Mouse (Mus musculus): ENCODE results near the gene Gpr21. TPM values are rescaled to one million over a fixed set of nuclear protein-coding genes. Genes with fewer than 3 reads are reported as not detected.

Gene Gpr21
- polyA plus RNA-seq, 1 experiment = not detected

- Histone ChIP-seq H3K4me3 (ENCODE audit: insufficient read depth, low read depth, low read length) (no peak overlapping the region), H3K4me1 (ENCODE audit: control insufficient read depth, insufficient read depth, low read length) (no peaks in the 10 kb centered on the region), H3K27ac (ENCODE audit: insufficient read depth, low read depth, low read length) (no peak overlapping the region)
- TF ChIP-seq CTCF (IDR thresholded peaks at IDR 0.05; ENCODE audit: insufficient read depth, low read depth, low read length) (no peak), POLR2A (IDR thresholded peaks at IDR 0.05; ENCODE audit: insufficient read depth, low read depth, low read length) (no peak)
- 85% methylated on average over 2 of the region's 2 CpGs for WGBS
Measured at GRCm38 (mm10) chr2:37556366-37556765, 40.2 kb downstream of the Gpr21 start.

DNA sequence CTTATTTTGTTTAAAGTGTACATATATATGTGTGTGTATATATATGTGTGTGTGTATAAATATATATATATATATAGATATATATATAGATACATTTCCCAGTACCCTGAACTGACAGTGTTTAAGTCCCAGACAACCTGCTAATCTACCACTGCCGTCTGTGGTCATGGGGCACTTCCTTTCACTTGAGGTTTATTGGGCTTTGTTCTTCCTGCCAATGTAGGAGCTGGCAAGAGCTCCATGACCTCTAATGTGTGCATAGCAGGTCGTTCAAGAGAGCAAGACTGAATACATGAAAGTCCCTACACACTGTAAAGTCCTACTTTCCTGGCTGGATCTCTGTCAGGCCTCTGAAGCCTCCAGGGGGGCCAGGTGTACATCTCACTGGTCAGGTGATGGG, 49.4 kb downstream of the Gpr21 start:
- no peak overlapping the region for H3K27ac ChIP-seq (ENCODE audit: insufficient read depth, low read depth, low read length)
- TF ChIP-seq POLR2A (IDR thresholded peaks at IDR 0.05; ENCODE audit: insufficient read depth, low read depth, low read length) = no peak
- no peak for TF ChIP-seq CTCF (IDR thresholded peaks at IDR 0.05; ENCODE audit: insufficient read depth, low read depth, low read length)
- no peaks in the 10 kb centered on the region for H3K4me1 ChIP-seq (ENCODE audit: control insufficient read depth, insufficient read depth, low read length)
- no peak overlapping the region for H3K4me3 ChIP-seq (ENCODE audit: insufficient read depth, low read depth, low read length)
- WGBS = 20% methylated on average over 2 of the region's 2 CpGs

DNA sequence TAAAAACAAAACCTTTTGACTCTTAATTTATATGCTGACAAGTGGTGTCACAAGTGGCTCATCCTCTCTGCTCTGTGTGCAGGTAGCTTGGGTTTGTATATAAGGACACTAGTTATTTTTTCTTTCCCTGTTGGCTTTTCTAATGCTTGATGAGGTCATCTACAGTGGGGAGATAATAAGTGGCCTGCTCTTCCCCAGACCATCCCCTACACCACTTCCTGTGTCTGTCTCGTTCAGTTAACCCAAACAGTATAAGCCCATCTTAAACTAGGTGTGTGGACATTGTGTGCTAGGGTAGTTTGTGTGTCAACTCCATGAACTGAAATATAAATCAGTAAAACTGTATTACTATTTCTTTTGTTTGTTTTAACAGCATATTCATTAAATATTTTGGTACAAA, 49.9 kb downstream of the Gpr21 start:
- Histone ChIP-seq H3K4me1 (ENCODE audit: control insufficient read depth, insufficient read depth, low read length) (no peaks in the 10 kb centered on the region), H3K27ac (ENCODE audit: insufficient read depth, low read depth, low read length) (no peak overlapping the region), H3K4me3 (ENCODE audit: insufficient read depth, low read depth, low read length) (no peak overlapping the region)
- no peak for TF ChIP-seq POLR2A (IDR thresholded peaks at IDR 0.05; ENCODE audit: insufficient read depth, low read depth, low read length)
- TF ChIP-seq CTCF (IDR thresholded peaks at IDR 0.05; ENCODE audit: insufficient read depth, low read depth, low read length) = no peak
- 76% methylated on average over 1 of the region's 1 CpGs for WGBS

- Histone ChIP-seq H3K4me1 (ENCODE audit: control insufficient read depth, insufficient read depth, low read length) (no peaks in the 10 kb centered on the region), H3K27ac (ENCODE audit: insufficient read depth, low read depth, low read length) (no peak overlapping the region), H3K4me3 (ENCODE audit: insufficient read depth, low read depth, low read length) (no peak overlapping the region)
- WGBS = 27% methylated on average over 5 of the region's 5 CpGs
- TF ChIP-seq CTCF (IDR thresholded peaks at IDR 0.05; ENCODE audit: insufficient read depth, low read depth, low read length) = no peak
- no peak for TF ChIP-seq POLR2A (IDR thresholded peaks at IDR 0.05; ENCODE audit: insufficient read depth, low read depth, low read length)
Measured at GRCm38 (mm10) chr2:37569888-37570287, 53.8 kb downstream of the Gpr21 start.

Other genes with a start within 250 kb of the Gpr21 start
- gene Olfr368, start 189.8 kb upstream of the Gpr21 start, polyA plus RNA-seq (2012; ENCODE audit: insufficient read depth, insufficient read length, low replicate concordance, missing spikeins) = not detected in 2 replicates
- gene Pdcl, start 157.0 kb upstream of the Gpr21 start, polyA plus RNA-seq (2012; ENCODE audit: insufficient read depth, insufficient read length, low replicate concordance, missing spikeins) = not detected in 2 replicates
- 57.9 TPM in 1 of 2 replicates, not detected in the other for gene Rc3h2, start 93.4 kb upstream of the Gpr21 start, polyA plus RNA-seq (2012; ENCODE audit: insufficient read depth, insufficient read length, low replicate concordance, missing spikeins)
- not detected in 2 replicates for gene Zbtb26, start 73.2 kb upstream of the Gpr21 start, polyA plus RNA-seq (2012; ENCODE audit: insufficient read depth, insufficient read length, low replicate concordance, missing spikeins)
- gene Zbtb6, start 73.2 kb upstream of the Gpr21 start, polyA plus RNA-seq (2012; ENCODE audit: insufficient read depth, insufficient read length, low replicate concordance, missing spikeins) = not detected in 2 replicates
- gene Rabgap1, start 73.1 kb upstream of the Gpr21 start, polyA plus RNA-seq (2012; ENCODE audit: insufficient read depth, insufficient read length, low replicate concordance, missing spikeins) = not detected in 2 replicates
- gene Strbp, start 187.5 kb downstream of the Gpr21 start, polyA plus RNA-seq (2012; ENCODE audit: insufficient read depth, insufficient read length, low replicate concordance, missing spikeins) = 256 and 584 TPM in 2 replicates

Data from olfactory bulb, adult 2 months (tissue).